Mouse (Mus musculus) thymus, adult 18-20 months (tissue): ENCODE measurements at regions not wholly inside any gene's neighbourhood (a gene's known extent, or its start where the extent isn't known, plus 50 kb on each side); places are given as distances from the start of the nearest gene placed in this dataset.

Experiments used
- DNase-seq, 2 experiments: peaks; one replicate each; pipeline ENCODE4 v3.0.0; 2022; ENCODE audit warnings: mixed read lengths in 2 of 2

GRCm38 (mm10) chr9:47909051-47909450 lies 252.8 kb upstream of the Nxpe4 start:
- no peak for DNase-seq

- no peak for DNase-seq
These were observed 251.3 kb upstream of the Nxpe4 start for GRCm38 (mm10) chr9:47910501-47910906.

DNA sequence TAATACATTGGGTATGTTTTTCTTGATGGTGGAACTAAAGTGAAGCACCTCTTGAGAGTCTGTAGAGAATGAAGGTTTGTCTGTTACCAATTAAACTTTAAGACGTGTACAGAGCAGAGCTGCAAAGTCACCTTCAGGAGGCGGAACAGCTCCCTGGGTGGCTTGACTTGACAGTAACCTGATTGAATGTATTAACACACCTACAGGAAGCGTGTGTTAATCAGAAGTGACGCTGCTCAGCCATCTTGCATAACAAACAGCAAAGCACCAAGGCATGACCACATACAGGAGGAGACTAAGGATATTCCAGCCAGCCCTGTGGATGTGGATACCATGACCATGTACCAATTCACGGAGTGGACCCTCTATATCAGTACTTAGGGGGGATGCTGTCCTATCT lies 249.0 kb upstream of the Nxpe4 start:
- DNase-seq = no peak

DNA sequence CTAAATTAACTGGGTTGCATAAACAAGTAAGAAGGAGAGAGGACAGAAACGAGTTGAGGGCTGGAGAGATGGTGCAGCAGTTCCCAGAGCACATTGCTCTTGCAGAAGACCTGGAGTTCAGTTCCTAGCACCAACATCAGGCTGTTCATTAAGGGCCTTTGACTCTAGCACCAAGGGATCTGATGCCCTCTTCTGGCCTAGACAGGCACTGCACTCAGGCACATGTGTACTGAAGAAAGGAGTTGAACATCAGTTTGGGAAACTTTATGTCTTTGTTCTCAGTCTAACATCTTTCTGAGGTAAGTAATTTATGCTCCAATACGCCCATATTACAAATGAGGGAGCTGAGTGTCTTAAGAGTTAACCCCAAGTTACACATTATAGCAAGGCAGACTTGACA lies 226.5 kb upstream of the Nxpe4 start:
- DNase-seq = no peak

GRCm38 (mm10) chr9:47935957-47936457 lies 225.8 kb upstream of the Nxpe4 start:
- DNase-seq = no peak

- DNase-seq = no peak
These were observed 222.7 kb upstream of the Nxpe4 start for GRCm38 (mm10) chr9:47938941-47939710.

DNA sequence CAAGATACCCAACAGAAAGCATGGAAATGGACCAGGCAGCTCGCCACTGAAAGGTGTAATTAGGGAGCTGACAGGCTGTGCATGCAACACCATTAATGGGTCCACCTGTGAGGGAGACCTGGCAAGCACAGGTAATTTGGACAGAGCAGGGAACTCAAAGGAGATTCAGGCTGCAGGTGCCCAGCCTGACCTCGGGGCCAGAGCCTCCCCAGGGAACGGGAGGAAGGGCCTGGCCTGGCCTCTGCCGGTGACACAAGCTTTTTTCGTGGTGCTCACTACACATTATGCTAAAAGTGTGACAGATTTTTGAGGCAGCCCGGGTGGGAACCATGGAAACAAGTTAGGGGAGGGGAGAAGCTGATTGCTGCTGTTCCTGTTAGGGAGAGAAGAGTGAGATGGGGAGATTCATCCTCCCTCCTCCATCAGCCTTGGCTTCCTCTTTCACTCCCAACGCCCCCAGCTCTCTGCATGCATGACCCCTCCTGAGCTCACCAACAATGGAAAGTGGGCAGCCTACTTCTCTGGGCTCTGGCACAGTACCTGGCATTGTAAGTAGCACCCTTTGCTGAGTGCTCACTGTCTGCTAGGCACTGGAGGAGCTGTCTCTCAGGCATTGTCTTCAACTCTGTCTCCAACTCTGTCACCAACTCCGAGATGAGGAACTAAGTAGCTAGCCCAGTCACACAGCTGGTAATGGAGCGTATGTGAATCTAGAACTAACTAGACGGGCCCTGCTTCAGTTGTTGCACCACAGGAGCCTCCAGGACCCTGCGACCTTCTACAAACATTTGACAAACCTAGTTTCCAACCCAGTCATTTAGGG lies 218.9 kb upstream of the Nxpe4 start:
- DNase-seq = no peak

- DNase-seq = no peak
These were observed 215.6 kb upstream of the Nxpe4 start for GRCm38 (mm10) chr9:47946226-47946625.

DNA sequence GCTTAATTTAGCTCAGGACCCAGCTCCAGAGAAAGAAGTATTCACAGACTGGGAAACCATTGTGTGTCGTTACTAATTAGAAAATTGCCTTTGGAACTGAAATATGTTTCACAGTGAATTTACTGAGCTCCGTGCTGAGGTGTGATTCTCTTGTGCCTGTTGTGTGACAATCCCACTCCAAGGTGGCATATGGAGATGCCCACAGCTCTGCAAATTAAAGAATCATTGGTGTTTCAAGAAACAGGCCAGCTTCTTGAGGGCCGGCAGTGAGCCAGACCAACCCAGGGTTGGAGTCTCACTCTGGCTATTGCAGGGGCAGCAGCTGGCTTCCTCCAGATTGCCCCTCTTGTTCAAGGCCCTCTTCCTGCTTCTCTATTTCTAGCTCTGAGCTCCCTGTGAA lies 203.9 kb upstream of the Nxpe4 start:
- no peak for DNase-seq

DNA sequence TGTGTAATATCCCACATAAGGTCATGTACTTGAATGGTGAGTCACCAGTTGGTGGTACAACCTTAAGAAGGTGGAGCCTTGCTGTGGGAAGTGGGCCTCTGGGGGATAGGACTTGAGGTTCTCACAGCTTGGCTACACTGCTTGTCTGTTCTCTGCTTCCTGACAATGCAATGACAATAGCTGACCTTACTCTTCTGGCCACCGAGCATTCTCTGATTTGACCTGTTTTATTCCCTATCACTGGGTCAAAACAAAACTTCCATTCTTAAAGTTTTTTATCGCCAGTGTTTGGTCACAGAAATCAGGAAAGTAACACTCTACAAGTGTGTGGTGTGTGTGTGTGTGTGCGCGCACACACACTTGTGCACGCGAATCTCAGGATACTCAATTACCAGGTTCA lies 203.0 kb upstream of the Nxpe4 start:
- DNase-seq = no peak

DNA sequence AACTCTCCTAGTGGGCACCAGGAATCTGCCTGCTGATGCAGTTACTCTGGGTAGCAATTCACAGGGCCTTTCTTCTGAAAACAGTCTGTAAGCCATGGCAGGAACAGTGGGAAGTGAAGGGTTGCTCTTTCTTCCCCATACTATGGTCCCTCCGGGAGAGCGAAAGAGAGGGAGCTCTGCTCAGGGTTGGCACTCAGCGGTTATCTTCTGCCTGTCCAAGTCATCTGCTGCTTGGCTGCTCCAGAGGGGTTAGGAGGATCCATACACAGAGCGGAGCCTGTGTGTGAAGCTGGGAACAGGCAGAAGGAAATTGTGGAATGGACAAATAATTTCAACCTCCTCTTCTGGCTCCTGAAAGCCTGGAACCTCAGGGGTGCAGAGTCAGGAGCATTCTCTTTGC lies 200.6 kb upstream of the Nxpe4 start:
- no peak for DNase-seq

DNA sequence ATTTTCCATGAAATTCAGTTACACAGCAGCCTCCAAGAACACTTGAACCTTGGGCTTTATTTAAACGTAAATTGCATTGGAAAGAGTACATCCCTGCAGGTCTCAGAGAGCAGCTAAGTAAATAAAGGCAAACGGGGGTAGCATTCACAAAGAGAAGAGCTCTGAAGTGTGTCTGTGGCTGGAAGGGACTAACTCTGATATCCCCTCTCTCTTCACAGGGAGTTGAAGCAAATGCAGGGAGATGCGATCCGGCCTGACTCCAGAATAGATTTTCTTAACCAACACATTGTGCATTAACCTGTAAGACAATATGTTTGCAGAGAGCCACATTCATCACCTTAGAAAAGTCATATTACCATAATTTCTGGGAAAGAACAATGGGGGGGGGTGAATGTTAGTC lies 199.7 kb upstream of the Nxpe4 start:
- DNase-seq = no peak

DNA sequence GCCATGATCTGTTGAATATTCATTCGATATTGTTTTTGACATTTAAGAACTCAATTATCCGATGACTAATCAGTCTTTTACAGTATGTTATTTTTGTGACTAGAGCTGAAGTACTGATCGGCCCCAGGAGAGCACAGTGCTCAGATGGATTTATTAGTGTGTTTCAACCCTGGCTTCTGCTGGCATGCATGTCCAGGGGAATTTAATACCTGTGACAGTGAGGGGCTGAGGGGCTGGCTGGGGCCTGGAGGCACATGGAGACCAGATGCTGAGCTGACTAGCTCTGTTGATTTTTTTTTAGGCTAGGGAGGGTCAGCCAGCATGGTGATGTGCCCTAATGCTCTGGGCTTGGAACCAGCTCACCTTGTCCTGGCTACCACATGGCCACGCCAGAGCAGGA lies 199.2 kb upstream of the Nxpe4 start:
- DNase-seq = no peak

GRCm38 (mm10) chr9:47973130-47973529 lies 188.7 kb upstream of the Nxpe4 start:
- no peak for DNase-seq

DNA sequence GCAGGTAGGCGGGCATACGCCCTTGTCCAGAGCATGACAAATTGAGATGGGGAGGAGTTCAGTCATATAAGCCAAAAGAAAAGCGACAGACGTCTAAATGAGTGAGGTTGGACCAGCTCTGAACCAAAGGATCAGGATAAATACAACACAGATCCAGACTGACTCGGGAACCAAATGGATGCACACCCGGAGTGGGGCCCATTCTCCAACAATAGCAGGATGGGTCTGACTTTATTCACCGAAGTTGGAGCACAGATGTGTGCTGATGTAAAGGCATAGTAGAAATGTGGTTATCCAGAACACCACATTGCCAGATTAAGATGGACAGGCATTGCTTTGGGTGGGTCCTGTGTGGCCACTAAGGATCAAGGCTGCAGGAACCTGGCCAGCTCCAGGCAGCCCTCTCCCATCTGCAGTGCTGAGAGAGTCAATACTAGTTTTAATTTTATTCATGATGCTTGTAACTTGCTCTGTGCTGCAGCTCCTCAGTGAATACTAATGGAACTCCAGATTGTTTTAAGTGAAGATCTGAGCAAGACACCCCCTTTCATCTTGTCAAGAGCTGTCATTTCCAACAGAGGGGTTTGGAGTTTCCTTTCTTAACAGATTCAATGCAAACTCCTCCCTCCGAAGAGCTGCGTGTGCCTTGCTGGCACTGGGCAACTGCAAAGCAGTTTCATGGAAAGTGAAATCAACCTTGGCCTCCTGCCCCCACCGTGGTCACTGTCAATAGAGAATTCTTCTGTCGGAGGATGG lies 176.3 kb upstream of the Nxpe4 start:
- no peak for DNase-seq

DNA sequence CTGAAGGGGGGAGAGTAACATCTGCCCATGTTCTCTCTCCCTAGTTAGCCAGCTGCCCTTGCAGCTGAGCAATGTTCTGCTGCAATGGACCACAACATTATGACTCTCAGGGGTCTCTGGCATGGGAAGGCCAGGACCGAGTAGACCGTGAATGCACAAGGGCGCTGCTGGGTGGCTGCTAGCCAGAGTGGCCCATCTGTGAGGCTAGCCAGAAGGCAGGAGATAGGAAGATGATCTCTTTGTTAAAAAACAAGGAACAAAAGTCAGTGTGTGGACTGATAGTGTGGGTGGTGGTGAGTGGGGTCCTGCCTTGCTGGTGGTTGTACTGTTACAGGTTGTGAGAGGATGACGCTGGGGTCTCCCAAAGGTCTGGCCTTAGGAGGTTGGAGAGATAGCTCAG lies 174.6 kb upstream of the Nxpe4 start:
- no peak for DNase-seq

DNA sequence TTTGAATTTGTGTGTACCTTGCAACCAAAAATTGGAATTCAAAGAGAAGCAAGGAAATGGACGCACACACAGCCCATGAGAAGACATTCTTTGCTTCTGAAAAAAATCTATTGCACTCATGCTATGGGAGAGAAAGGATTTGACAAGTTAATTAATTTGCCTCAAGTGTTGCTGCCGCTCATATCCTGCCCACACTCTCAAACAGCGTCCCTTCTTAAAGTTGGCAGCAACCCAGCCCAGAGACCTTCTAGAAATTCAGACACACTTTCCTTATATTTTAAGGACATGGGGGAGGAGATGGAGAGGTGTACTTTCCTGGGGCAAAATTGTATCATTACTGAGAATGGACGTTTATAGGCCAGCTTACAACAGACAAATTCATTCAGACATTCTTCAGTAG lies 167.2 kb upstream of the Nxpe4 start:
- no peak for DNase-seq

GRCm38 (mm10) chr9:47999632-48000031 lies 162.2 kb upstream of the Nxpe4 start:
- DNase-seq = no peak

GRCm38 (mm10) chr9:48029021-48029420 lies 132.8 kb upstream of the Nxpe4 start:
- no peak for DNase-seq

GRCm38 (mm10) chr9:48030839-48031238 lies 131.0 kb upstream of the Nxpe4 start:
- DNase-seq = no peak

- no peak for DNase-seq
These were observed 125.9 kb upstream of the Nxpe4 start for GRCm38 (mm10) chr9:48035959-48036358.

- no peak for DNase-seq
These were observed 117.0 kb upstream of the Nxpe4 start for GRCm38 (mm10) chr9:48044826-48045225.

- no peak for DNase-seq
These were observed 114.0 kb upstream of the Nxpe4 start for GRCm38 (mm10) chr9:48047846-48048245.
